Mouse (Mus musculus) kidney, adult 8-10 months (tissue): ENCODE results near the gene Tm2d3.

ENCODE experiments used
- DNase-seq, 2 experiments: peaks; one replicate each; pipeline ENCODE4 v3.0.0; 2022

Tm2d3 gene

DNA sequence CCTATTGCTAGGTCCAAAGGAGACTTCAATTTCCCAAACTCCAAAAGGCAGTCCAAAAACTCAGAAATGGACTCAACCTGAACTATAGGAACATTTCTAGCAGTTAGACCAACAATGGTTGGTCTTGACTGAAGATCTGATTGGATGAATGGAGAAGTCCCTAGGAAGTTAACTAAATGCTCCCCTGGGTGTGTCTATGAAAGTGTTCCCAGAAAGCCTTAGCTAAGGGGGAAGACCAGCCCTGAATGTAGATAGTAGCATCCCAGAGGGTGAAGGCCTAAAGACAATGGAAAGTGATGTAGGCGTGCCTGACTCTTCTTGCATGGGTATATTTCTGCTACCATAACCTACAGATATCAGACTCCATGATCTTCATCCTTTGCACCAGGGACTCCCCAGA, 17.5 kb downstream of the Tm2d3 start:
- no peak for DNase-seq

DNA sequence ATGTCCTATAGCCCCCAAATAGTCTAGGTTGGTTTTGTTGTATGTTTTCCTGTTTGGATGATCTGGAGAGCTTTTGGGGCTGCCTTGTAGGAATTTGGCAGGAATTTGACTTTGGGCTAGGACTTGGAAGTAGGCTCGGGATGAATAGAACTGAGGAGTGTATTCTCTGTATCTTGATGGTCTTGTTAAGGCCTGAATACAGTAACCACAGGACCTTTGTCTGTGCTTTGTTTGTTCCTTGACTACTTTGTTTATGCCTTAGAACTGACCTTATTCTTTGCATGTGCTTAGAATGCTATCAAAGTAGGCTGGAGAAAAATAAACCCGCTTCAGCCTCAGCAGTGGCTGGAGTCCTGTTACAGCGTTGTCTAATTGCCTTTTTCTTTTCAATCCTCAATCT, 19.3 kb downstream of the Tm2d3 start:
- DNase-seq: no peak

DNA sequence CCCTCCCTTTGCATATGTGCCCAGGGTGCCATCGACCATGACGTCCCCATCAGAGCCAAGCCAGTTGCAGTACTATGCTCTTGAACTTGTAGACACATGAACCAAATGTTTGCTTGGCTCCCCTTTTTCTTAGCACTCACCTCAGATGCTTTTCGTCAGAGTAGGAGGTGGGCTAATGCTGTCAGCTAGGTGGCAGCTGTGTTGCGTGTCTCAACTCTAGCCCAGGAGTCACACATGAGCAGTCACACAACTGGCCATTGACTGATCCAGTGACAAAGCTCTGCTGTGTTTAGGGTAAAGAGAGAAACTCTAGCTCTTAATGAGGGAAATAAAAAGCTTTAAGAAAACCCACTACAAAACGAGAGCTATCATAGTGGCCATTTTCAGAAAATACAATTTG, 22.8 kb downstream of the Tm2d3 start:
- DNase-seq: no peak

DNA sequence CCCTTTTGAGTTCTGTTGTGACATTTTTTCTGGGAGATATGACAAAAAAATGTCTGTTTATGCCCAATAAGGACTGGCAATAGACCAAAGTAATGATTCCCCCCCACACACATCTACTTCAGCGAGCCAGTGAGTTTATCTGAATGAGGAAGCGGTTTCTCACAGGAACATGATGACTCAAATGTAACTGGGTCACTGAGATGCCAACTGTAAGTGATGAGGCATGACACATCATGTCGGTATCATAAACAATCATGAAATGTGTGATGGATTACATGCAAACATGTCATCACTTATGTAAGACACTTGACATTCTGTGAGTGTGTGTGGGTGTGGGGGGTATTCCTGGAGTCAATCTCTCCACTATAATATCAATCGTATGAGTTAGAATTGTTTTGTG, 23.3 kb downstream of the Tm2d3 start:
- no peak for DNase-seq

DNA sequence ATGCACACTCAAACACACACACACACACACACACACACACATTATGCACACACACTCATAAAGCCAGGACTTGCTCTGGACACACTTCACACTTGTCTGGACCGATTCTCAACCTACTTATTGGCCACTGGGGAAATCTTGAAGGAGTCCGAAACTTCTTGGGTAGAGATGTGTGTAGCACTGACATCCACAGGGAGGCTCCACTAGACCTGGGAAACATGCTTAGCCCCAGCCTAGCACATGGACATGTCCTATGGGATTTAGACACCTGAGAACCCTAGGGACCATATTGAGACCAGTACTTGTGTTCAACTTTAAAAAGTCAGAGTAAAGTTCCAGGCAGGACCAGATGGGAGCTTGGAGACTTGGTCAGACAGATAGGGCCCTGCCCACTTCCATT, 43.1 kb downstream of the Tm2d3 start:
- no peak for DNase-seq

DNA sequence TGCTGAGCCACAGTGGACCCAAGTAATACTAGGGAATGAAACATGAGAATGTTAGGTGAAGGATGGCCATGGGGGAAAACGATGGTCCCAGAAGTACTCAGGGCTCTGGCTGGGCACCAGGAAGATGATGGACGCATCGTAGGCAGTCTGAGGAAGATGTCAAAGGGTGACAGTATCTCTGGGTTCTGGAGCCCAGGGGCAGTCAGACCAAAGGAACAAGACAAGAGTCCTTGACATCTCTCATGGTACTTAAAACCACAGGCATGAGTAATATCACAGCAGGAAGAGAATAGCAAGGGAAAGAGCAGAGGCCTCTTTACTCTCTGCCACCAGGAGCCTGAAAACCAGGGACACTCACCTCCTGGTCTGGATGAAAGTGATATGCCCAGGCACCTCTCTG, 44.3 kb downstream of the Tm2d3 start:
- DNase-seq: no peak

DNA sequence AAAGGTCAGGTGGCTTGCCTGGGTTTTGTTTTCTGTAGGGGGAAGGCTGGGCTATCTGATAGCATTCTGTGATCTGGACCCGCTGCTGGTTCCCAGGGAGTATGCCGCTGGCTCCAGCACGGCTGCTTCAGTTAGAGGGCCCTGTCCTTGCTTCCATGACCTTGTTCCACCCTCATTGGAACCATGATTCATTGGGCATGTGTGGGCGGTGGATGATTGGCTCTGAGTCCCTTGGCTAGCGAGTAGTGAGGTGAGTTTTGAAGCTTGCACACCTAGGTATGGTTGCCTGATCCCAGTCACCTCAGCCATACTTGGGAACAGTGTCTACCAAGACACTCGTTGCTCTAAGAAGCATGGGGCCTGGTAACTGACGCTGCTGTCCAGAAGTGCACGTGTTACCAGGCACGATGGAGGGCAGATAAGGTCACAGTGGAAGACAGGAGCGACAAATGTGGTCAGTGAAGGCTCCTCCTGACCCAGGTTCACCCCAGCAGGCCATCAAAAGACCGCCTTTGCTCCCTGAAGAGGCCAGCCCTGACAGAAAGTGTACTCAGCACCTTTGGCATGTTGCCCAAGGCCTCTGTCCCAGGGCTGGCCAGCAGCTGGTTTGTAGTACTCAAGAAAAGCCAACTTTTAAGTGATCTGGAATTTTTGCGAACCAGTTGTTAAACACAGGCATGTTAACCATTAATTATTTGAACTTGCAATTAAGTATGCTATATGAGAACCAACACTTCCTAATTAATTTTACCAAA, 46.5 kb downstream of the Tm2d3 start:
- peak; percentile 12 to 34 for DNase-seq

DNA sequence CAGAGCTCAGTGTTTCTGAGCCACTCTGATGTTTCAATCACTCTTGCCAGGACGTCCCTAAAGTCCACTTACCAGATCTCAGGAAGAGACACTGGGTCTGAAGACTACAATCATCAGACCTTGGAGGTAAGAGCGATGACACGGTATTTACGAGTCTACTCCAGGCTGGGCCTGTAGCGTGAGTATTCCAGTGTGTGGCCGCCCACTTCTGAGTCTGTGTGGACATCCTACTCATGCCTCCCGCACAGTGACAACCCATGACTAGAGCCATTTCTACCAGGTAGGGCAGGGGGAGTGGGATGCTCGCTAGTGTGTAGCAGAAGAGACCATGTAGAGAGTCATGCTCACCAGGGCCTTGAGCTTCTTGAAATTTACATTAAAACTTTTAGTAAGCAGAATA, 51.9 kb downstream of the Tm2d3 start:
- no peak for DNase-seq

DNA sequence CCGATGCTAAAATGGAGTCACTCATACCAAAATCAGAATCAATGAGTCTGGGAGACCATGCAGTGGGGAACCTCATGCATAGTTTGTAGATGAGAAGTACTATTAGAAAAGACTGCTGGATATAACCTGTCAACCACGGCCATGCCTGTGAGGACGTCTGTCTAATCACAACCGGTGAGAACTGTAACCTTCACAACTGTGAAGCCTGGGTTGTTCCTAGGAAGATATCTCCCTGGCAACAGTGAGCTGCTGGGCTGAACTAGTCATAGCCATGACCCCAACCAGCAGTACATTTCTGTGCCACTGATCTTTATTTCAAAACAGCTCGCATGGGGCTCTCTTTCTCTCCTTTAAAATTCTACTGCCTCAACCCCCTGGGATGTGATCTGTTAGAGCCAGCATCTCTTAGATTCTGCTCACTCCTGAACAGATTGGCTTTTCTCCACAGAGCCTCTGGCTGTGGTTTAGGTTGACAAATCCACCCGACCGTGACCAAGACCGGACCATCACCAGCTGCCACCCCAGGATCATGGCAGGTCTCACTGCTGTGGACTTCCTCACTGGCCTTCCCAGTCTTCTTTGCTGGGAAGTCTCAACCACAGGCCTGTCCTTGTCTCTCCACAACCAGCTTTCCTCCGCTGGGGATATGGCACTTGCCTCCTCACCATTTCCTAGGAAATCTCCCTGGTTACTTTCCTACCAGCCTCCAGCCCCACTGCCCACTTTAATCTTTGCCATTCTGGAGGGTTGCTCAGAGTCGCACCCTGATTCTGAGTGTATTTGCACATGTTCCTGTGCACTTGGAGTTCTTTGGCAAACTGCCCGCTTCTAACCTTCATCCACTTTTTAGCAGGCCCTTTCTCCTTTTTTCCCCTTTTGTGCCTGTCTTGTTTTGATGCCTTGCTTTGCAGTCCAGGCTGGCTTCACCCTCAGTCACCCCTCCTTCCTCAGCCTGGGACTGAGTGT, 57.3 kb downstream of the Tm2d3 start:
- no peak for DNase-seq
